Mouse (Mus musculus) limb, embryonic 11.5 days (tissue): ENCODE measurements at regions not wholly inside any gene's neighbourhood (a gene's known extent, or its start where the extent isn't known, plus 50 kb on each side); places are given as distances from the start of the nearest gene placed in this dataset.

ENCODE experiments used
- ATAC-seq: fragments of 200-750 bp; cut with Nextera tagmentation; 2 replicates; pipeline ENCODE4 v1.8.0; 2017; ENCODE audit warnings: low read depth; ENCODE audit not compliant: insufficient number of reproducible peaks, low FRiP score, low TSS enrichment
- DNase-seq: peaks from one replicate; pipeline ENCODE4 v3.0.0-alpha.2; 2015; ENCODE audit warnings: low spot score
- H3K27ac ChIP-seq: fragments of 300-500 bp; sonication (generic); replicated peaks from 2 replicates; pipeline ENCODE4 v1.5.1; 2014; ENCODE audit warnings: low read depth, mild to moderate bottlenecking, low read length
- H3K27me3 ChIP-seq: fragments of 300-500 bp; sonication (generic); 2 replicates; pipeline ENCODE4 v1.6.1; 2014; ENCODE audit warnings: mild to moderate bottlenecking, low read length, mixed read lengths; ENCODE audit not compliant: control insufficient read depth, insufficient read depth
- H3K36me3 ChIP-seq: fragments of 300-500 bp; sonication (generic); 2 replicates; pipeline ENCODE4 v1.6.1; 2014; ENCODE audit warnings: mild to moderate bottlenecking, low read length, moderate library complexity, mixed read lengths; ENCODE audit not compliant: control insufficient read depth, insufficient read depth
- H3K4me1 ChIP-seq: fragments of 300-500 bp; sonication (generic); 2 replicates; pipeline ENCODE4 v1.6.1; 2014; ENCODE audit warnings: low read length, mixed read lengths; ENCODE audit not compliant: control insufficient read depth, insufficient read depth
- H3K4me2 ChIP-seq: fragments of 300-500 bp; sonication (generic); 2 replicates; pipeline ENCODE4 v1.6.1; 2014; ENCODE audit warnings: low read depth, mild to moderate bottlenecking, moderate library complexity; ENCODE audit not compliant: severe bottlenecking
- H3K4me3 ChIP-seq: fragments of 300-500 bp; sonication (generic); 2 replicates; pipeline ENCODE4 v1.5.1; 2014; ENCODE audit warnings: low read depth, low read length
- H3K9ac ChIP-seq: fragments of 300-500 bp; sonication (generic); 2 replicates; pipeline ENCODE4 v1.6.1; 2014; ENCODE audit warnings: mild to moderate bottlenecking, low read length
- H3K9me3 ChIP-seq: fragments of 300-500 bp; sonication (generic); 2 replicates; pipeline ENCODE4 v1.6.1; 2016; ENCODE audit warnings: low read length; ENCODE audit not compliant: control insufficient read depth
- WGBS: fragments of 180-500 bp; shearing (Covaris S2); extraction: QIAGEN DNeasy Blood & Tissue Kit; methylation state at CpG from one replicate; pipeline ENCODE4 v1.1.7; 2014; 5-methylcytosine and 5-hydroxymethylcytosine counted together

DNA sequence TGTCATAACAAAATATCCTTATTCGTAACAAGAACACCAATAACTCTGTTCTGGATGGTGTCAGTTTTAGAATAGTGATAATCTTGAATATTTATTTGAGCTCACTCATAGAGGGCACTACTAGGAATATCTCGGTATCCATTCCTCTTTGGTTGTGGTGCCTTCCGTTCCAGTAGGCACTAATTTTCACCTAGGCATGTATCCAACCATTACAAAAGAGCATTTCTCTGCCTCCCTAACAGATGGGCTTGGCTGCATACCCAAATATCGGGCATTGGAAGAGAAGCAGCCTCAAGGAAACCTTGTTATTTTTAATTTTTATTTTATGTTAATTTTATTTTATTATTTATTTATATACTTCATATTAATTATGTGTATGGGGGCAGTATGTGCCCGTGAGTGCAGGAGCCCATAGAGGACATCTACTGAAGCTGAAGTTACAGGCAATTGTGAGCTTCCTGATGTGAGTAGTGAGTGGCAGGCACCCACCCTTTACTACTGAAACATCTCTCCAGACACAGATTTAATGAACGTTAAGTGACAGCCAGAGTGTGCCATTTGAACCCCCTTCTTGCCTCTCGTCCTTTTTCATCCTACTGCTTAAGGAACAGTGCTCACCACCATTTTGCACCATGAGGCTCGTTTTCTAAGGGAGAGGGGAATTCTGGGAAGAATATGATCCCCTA lies 111.3 kb upstream of the Cenpe start:
- no peak for ATAC-seq
- H3K27me3 ChIP-seq = no peaks in the 10 kb centered on the region
- WGBS = 84% methylated on average over 8 of the region's 8 CpGs

More for the DNA sequence above, 111.3 kb upstream of the Cenpe start:
- Histone ChIP-seq H3K9me3 (no peaks in the 10 kb centered on the region), H3K4me3 (no peak overlapping the region), H3K27ac (no peak overlapping the region), H3K4me1 (no peaks in the 10 kb centered on the region), H3K36me3 (no peaks in the 10 kb centered on the region), H3K9ac (no peak overlapping the region), H3K4me2 (no peak overlapping the region)
- no peak for DNase-seq
